Mouse (Mus musculus) ovary, adult 18-20 months (tissue): ENCODE data around the gene Stxbp4.

Experiments
- DNase-seq: peaks from one replicate; pipeline ENCODE4 v3.0.0; 2022; ENCODE audit warnings: low spot score, mixed read lengths

Stxbp4 gene

GRCm38 (mm10) chr11:90650231-90650885, 12.5 kb upstream of the Stxbp4 start:
- no peak for DNase-seq

GRCm38 (mm10) chr11:90649777-90650176, 11.9 kb upstream of the Stxbp4 start:
- DNase-seq = no peak

GRCm38 (mm10) chr11:90638312-90638830, 487 bp upstream of the Stxbp4 start:
- peak; percentile 17 for DNase-seq

DNA sequence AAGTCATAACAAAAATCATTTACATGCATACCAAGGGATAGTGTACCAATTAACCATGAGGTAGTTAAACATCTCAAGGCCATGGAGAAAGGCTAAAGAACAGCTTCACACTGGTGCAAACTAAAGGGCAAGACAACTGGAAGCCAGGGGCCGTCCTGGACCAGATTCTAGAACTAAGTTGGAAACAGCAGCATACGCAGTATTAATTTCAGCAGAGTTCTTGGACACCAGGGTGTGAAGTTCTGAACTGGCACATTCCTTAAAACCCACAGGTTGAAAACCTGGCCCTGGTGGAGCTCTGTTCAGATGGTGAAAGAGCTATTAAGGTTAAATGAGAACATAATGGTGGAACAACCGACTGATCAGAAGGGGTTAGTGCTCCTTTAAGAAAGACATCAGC, 3.2 kb downstream of the Stxbp4 start:
- no peak for DNase-seq

GRCm38 (mm10) chr11:90632480-90632879, 5.4 kb downstream of the Stxbp4 start:
- DNase-seq = no peak

DNA sequence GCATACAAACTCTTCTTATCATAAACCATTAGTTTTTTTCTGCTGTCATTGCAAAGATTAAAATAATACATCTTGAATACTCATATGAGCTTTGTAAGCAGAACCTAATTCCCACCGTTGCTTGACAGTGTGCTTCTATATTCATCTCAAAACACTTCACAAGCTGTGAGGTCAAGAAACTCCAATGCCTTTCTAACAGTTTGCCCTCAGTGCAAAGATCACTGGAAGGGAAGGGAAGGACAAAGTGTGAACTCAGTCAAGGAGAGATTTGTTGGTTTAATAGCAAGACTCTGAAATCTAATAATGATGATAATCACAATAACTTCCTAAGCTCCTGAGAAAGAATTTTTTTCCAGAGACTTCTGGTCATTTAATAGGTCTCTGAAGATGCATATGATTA, 10.1 kb downstream of the Stxbp4 start:
- DNase-seq = no peak

DNA sequence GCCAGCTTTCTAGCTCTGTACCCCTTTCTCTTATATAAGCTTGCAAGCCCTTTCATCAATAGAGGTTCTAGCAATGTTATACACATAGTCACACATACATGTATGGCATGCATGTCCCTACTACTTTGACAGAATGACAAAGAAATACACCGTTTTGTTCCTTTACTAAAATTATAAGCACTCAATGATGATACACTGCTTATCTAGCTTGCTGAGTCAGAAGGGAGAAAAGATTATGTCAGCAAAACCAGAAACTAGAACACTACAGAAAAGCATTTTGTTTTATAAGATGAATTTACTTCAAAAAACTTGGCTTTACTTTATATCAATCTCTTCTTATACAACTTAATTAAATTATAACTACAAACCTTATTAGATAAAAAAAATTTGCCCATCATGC, 12.7 kb downstream of the Stxbp4 start:
- no peak for DNase-seq

- no peak for DNase-seq
These were observed 14.4 kb downstream of the Stxbp4 start for GRCm38 (mm10) chr11:90623477-90623876.

DNA sequence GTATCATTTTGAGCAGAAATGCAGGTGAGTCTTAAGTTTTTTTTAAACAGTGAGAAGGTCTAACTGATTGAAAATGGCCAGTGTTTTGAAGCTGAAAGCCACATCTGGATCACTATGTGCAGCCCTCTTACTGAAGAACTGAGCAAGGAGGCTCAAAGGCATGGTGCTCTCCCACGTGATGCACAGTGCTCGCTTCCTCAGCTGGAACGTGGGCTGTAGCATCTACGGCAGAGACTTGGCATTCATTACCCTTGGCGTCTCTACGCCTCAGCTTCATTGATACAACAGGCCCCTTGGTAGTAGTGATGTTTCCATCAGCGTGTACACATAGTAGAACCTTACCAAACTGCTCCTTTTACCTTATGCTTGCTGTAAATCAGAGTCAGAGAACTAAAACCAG, 15.4 kb downstream of the Stxbp4 start:
- DNase-seq = no peak

DNA sequence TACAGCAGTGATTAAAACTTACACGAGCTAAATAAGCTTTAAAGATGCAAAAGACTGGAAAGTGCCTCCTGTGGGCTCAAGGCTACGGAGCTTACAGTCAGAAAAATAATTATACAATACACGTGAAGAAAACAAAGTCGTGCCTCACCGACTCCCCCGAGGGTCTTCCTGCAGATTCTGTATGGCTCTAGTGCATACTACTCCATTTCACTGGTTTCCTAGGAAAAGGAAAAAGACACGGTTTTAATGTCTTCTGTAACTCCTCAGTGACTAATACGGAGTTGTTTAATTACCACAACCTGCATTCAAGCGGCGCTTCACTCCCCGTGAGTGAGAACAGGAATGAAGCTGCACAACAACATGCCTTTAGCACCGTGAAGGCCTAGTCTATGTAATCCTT, 15.8 kb downstream of the Stxbp4 start:
- DNase-seq = no peak

DNA sequence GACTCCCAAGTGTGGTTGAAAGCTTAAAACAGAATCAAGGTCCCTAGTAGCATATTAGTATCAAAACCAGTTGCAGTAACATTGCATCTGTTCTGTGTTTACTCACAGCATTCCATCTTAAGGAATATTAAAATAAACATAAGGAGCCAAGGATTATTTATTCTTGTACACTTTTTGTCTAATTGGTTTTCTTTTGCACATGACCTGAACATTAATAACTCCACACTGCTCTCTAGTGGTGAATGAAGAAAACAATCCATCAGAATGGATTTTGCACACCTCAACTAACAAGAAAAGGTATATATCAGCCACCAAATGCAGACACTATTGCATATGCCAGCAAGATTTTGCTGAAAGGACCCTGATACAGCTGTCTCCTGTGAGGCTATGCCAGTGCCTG, 21.5 kb downstream of the Stxbp4 start:
- DNase-seq = no peak

- DNase-seq = no peak
These were observed 23.1 kb downstream of the Stxbp4 start for GRCm38 (mm10) chr11:90614743-90615142.

DNA sequence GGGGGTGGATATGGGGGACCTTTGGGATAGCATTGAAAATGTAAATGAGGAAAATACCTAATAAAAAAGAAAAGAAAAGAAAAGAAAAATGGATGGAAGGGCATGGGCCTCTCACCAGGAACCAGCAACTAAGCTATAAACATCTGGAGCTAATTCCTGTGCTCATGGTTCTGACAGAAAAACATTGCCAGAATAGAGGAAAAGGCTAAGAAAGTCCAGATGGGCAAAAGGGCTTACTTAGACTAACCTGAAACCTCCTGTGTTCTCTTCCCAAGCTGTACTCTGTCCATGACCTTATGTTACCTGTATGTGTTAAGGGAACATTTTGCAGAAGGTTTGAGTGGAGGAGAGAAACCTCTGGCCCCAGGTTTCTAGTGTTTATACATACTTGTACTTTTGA, 25.8 kb downstream of the Stxbp4 start:
- no peak for DNase-seq

DNA sequence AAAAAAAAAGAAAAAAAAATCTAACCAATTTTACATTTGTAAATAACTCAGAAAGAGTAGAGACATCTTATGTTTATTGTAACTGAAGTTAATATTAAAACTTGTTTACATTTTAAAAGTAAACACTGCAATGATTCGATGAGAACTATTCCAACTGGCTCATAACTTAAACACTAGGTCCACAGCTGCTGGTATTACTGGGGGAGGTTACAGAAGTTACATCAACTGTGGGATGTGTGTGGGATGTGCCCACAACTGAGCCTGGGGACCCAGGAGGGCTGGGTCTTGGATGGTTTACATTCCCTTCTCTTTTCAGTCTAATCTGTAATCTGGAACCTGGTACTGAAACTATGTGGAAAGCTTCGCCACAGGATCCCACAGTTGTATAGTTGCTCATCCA, 34.8 kb downstream of the Stxbp4 start:
- no peak for DNase-seq

GRCm38 (mm10) chr11:90595826-90596225, 42.1 kb downstream of the Stxbp4 start:
- no peak for DNase-seq

- DNase-seq = no peak
These were observed 46.9 kb downstream of the Stxbp4 start for GRCm38 (mm10) chr11:90590996-90591395.

GRCm38 (mm10) chr11:90586203-90586602, 51.7 kb downstream of the Stxbp4 start:
- DNase-seq = no peak

DNA sequence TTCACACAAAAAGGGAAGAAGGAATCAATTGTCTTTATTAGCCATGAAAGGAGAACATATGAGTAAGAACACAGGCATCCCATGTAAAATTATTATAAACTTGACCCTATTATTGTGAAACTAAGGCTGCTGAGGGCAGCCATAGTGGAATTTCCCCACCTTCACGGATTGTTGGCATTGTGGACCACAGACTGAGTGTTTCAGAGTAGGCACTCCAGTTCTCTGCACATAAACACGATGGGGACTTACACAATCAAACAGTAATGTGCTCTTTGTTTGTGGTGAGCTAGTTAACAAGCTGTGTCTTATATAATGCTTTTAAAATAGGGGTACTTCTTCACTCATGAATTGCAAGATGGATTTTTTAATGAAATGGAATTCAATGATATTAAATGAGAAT, 52.1 kb downstream of the Stxbp4 start:
- DNase-seq = no peak

- peak; percentile 8 for DNase-seq
These were observed 60.7 kb downstream of the Stxbp4 start for GRCm38 (mm10) chr11:90577057-90577780.

- no peak for DNase-seq
These were observed 61.5 kb downstream of the Stxbp4 start for GRCm38 (mm10) chr11:90576282-90576972.

DNA sequence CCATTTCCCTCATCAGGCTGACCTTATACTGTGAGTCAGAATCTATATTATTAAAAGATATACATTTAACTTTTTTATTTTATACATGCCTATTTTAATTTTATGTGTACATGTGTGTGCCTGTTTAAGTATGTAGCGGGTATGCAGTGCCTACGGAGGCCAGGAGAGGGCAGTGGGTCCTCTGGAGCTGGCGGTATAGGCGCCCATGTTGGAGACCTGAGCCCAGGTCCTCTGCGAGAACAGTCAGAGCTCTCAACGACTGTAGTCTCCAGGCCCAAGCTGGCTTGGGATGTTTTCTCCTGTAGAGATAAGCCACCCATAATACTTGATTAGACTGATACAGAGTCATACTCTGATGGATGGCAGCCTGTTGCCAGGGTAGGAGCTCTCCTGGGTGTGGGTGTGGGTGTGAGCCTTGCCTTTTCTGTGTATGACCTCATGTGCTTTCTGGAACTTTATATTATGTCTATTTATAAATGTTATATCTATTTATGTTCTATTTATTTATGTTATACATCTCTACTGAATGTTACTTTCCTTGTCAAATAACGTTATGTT, 62.3 kb downstream of the Stxbp4 start:
- no peak for DNase-seq

DNA sequence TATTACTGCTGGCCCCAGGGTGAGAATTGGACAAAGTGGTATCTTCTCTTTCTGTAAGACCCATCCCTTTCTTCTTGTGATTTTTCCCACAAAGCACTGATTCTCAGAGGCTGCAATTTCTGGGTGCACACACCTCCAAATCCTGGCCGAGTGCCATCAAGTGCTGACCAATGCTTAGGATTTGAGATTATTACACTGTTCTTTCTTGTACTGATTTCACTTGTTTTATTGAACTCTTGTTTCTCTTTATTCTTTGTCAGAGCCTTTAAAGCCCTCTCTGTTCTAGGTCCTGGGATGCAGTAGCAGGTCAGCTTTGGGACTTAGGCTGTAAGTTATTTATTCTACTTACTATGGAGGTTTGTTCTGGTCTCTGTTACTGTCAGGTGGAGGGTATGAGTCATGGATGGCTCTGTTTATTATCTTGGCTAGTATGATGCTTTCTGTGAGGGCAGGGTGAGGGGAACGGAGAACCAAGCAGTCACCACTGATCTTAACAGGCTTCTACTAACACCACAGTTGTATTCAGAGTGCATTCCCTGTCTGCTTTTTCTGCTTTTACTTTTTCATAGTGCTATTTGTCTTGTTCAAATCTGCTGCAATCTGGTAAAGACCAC, 67.1 kb downstream of the Stxbp4 start:
- no peak for DNase-seq
